Mouse (Mus musculus) frontal cortex, postnatal 25 days (tissue): ENCODE measurements around the gene Snrpe.

Experiments used
- DNase-seq, 2 experiments: peaks; one replicate each; pipeline ENCODE4 v3.0.0; 2022; ENCODE audit warnings: low spot score in 2 of 2

Gene Snrpe

DNA sequence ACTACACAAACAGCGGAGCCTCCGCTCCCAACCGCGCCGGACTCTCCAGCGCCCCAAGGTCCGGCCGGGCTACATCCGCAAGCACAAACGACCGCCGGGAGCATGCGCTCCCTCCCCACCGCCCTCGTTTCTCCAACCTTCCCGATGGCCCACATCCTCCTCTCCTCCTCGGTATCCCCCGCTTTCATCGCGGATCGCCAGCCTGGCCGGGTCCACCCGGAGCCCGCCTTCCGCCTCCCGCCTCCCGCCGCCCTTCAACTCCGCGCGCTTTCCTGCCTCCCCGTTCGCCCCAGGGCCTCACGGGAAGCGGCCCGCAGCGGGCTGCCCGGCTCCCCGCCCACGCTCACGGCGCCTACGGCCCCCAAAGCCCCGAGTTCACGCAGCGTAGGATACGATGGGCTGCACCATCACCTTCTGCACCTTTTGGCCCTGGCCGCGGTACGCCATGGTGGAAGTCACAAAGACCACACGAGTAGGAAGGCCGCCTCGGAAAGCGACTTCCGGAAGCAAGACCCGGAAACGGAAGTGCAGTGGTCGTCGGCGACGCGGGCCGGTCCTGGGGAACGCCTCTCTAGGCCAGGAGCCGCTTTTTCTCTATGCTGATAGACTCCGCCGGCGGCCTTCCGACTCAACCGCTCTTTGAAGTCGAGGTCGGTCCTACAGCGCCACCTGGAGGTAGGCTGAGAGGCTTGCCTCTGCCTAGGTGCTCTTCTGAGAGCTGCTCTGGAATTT lies at the start of gene Snrpe:
TSS of gene Snrpe (minus strand) at position 521 of the 732 bp plus-strand sequence.
- peak; percentile 80 to 92 for DNase-seq

DNA sequence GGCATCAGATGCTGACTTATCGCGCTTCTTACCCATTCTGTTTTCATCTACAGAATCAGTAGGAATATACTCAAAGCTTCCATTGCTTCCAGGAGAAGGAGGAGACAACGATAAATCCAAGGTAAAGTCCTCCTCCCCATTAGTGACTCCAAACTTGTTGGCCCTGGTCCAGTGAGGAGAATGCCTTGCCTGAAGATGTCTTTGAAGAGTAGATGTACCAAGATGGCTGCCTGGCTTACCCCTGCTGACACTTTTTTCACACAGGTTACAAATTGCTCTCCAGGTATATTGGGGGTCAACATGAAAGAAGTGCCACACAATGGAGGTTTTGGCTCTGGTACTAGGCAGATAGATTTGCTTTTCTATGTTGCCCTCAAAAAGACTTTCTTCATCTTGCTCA lies 48.8 kb upstream of the Snrpe start:
- DNase-seq = no peak

DNA sequence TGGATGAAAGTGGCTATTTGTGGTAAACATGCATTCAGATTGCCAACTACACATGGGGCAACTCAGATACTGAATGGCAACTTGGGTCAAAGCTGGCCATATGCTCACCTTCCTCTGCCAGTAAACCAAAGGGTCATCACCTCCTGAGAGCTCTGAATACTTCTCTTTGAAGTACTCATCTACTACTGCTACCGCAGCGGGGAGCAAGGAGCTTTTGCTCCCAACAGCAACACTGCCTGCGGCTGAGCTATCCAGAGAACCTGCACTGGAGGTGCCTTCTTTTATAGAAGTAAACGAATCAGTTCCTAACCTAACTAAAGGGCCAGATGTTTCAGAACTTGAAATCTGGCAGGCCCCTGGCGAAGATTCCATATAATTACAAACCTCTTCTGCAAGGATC lies 46.7 kb upstream of the Snrpe start:
- DNase-seq = no peak

DNA sequence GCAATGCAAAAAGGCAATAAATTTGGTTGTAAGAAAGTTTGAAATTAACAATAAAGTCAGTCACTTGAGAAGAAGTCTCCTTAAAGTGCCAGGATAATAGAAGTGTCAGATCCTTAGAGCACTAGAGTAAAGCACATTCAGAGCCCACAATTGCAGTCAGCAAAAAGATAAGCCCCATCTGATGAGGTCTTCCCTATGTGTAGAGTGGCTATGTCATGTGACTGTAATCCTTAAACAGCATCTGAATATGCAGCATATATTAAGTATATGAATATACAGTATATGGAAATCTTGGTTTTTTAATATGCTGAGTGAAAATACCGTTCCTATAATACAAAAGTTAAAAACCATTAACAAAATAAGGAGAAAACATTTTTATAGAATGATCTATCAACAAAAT lies 42.9 kb upstream of the Snrpe start:
- DNase-seq = no peak

DNA sequence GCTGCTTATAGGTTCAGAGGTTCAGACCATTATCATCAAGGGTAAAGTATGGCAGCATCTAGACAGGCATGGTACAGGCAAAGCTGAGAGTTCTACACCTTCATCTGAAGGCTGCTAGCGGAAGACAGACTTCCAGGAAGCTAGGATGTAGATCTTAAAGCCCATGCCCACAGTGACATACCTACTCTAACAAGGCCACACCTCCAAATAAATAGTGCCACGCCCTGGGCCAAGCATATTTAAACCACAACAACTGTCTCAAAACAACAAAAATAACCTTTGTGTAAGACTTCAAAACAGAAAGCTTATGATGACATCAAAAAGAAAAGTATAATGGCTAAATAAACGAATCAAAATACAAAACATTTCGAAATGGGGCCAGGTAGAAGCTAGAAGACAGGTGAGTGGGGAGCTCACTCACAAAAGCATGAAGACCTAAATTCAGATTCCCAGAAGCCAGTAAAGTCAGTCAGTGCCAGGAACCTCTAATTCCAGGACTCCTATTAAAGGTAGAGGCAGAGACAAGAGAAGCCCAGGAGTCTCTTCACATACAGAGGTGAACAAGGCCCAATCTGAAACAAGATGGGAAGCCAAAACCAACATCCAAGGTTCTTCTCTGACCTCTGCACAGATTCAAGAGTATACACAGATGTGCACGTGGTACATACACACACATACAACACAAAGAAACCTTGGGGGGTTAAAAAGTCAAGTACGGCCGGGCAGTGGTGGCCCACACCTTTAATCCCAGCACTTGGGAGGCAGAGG lies 40.4 kb upstream of the Snrpe start:
- no peak for DNase-seq

DNA sequence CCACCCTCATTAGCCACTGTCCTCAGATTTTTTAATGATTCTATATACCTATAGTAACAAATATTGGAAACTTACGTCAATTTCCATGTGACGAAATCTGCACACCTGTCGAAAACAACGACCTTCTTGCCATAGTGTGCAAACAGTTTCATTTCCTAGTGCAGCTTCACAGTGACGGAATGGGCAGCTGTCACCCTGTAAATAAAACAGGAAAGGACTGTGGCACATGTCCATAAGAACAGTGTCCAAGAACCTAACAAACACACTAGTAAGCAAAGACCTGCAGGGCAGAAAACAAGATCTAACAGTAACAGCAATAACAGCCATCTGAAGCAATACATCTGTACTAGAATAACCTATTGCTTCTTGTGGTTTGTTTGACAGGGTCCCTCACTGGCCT lies 35.6 kb upstream of the Snrpe start:
- DNase-seq = no peak

DNA sequence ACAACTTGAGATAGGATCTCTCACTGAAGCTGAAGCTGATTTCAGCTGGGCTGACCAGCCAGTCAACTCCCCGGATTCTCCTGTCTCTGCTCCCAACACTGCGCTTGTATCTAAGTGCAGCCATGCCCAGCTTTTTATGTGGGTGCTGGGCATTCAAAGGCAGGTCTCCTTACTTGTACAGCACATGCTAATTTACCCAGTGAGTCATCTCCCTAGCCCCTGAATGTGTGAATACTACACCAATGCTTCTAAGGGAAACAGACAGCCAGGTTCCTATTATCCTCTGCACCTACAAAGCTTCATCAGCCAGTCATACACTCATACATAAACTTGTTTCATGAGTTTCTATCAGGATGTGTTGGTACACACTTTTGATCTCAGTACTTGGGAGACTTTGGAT lies 31.1 kb upstream of the Snrpe start:
- no peak for DNase-seq

DNA sequence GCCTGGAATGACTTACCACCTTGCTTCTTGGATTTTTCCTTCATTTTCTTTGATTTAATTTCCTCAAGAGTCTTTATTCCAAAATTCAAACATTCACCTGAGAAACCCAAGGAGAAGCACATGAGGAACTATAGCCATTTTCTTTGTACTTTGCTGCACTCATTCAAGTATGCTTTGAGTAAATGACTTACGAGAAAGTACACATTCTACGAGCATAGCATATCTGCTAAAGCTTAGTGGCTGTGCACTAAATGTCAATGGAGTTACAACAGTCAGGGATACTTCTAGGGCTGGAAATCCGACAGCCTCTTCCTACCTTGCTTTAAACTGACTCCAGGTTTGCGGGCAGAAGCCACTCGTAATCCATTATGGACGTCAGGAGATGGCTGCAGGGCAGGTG lies 28.4 kb upstream of the Snrpe start:
- no peak for DNase-seq

DNA sequence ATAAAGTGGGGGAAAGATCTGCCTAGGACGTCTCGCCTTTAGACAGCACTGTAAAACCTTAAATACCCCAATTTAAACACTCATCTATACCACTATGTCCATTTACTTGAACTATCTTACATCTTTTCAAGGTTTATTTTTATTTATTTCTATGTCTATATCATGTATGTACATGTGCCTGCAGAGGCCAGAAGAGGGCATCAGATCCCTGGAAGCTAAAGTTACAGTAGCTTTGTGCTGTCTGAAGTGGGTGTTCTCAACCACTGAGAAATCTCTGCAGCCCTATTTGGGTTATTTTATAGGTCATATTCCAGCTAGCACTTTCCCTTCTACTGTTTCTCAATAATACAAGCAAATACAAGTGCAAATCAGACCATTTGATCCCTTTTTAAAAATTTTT lies 22.1 kb upstream of the Snrpe start:
- no peak for DNase-seq

DNA sequence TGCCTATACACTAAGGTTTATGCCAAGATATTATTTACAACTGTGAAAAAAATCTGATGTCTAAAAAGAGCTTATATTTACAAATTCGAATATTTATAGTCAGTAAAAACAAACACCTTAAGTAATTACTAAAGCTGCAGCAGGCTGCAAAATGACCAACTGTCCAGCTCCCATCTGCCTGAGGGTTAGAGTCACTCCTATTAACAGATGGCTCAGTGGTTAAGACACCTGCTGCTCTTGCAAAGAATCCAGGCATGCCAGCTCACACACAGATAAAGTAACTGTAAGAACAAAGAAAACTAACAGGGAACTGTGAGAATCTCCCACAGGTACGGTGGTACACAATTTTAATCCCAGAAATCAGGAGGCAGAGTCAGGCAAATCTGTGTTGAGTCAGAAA lies 15.0 kb upstream of the Snrpe start:
- no peak for DNase-seq

DNA sequence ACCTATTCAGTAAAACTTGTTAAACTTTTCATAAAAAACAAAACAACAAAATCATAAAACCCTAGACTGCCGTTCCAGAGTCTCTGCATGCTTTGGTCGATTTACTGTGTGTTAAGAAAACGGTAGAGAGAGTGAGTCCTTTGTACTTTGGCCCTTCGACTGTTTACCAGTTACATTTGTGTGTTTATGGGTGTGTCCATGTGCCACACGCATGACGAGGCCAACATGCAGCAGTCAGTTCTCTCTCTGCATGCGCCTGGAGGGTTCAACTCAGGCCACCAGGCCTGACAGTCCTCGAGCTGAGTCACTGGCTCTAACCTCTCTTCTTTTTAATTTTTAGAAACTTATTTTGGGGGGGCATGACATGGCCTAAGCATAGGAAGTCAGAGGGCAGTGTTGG lies 8.2 kb upstream of the Snrpe start:
- DNase-seq = no peak

DNA sequence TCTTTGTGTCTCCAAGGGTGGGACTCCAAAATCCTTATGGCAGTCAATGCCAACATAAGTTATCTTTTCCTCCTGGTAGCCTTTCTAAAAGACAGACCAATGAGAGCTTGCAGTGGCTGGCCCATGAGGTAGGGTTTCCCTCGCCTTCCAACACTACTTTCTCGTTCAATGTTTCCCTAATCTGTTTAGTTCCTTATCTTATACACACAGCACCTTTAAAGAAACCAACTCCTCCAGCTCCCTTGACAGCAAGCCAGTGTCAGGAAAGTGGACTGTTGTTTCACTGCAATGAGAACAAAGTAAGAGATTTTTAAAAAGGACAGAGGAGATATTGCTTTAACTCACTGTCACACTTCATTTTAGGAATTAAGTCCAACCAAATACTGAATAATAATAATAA lies 7.8 kb upstream of the Snrpe start:
- DNase-seq = no peak

DNA sequence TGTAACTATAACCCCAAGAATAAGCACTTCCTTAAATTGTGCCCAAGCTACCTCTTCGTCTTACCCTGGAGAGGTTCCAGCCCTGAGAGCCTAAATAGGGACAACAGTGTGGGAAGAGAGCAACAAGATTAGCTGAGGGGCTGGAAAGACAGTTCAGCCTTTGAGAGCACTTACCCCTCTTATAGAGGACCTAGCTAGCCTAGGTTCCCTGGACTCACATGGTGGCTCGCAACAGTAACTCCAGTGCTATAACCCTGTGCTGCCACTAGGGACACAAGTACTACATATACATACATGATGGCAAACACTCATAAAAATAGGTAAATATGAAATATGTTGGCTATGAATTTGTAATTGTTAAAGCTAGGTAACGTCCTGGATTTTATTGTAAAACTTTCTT lies 3.7 kb upstream of the Snrpe start:
- DNase-seq = no peak

DNA sequence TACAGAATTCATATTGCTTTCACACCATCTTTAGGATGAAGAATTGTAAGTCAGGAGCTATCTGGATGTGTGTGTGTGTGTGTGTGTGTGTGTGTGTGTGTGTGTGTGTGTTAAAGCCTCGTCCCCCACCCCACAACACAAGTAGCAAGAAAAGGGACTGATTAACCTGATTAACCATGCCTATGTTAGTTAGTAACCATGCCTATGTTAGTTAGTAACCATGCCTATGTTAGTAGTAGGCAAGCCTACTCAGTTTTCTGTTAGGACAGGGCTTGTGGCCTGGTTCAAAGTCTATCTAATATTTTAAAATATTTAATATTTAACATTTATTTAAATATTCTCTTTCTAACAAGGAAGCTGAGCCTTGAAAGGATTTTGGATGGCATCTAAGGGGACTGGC lies 1.3 kb upstream of the Snrpe start:
- DNase-seq = no peak

DNA sequence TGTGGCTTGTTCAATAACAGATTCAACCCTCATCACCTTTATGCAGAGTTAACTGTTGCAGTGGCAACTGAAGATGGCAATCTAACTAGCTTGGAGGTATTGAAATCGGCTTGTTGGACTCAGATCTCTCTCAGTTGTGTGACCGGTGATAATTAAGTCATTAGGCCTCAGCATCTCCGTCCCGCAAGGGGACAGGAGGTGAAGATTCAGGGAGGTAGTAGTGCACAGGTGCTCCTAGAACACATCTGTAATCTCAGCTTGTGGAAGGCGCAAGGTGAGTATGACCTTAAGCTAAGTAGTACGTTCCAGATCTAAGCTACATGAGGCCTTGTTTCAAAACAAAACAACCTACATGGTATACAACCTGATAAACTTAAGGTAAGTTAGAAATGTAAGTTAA lies 510 bp upstream of the Snrpe start:
- DNase-seq = no peak

DNA sequence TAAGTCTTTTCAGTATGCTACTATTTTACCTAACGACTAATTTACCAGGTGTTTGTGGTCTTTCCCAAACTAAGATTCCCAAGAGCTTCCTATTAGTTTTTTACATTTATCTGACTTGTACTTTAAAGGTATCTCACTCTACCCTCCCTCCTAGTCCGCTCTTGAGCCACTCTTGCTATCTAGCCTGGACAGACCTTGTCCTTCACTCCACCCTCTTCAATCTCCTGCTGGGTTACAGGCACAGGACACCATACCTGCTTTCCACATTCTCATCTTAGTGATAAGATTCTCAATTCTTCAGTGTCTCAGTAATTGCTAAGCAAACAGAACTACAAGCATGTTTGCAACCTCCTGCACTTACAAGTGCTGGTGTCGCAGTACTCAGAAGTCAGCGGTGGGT lies 6.9 kb downstream of the Snrpe start:
- DNase-seq = no peak

DNA sequence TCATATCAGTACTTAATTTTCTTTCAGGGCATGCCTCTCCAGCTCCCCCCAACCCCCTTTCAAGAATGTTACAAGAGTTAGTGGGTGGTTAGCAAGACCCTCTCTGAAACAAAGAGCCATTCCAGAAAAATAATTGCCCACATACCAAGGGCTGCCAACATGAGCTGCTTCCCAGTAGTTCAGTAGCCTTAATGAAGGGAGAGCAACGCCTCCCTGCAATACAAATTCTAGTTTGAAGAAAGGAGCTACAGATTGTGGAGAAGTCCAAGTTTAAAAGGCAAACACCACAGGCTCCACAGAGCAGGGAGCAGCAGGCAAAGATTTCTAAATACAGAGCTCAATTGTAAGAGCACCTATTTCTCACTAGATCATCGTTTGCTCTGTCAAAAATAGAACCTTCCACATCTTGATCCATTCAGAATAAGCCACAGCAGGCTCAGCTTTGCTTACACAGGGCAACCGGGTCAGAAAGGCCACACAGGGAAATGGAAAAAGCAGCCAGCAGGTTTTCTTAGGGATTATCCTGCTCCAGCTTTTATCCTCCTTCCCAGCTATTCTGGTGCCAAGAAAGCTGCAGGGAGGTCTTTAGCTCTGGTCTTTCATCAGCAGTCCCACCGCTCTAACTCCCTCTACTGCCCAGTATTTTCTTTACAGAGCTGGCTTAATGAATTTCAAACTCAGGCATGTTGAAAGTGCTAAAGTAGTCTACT lies 13.6 kb downstream of the Snrpe start:
- DNase-seq = no peak

DNA sequence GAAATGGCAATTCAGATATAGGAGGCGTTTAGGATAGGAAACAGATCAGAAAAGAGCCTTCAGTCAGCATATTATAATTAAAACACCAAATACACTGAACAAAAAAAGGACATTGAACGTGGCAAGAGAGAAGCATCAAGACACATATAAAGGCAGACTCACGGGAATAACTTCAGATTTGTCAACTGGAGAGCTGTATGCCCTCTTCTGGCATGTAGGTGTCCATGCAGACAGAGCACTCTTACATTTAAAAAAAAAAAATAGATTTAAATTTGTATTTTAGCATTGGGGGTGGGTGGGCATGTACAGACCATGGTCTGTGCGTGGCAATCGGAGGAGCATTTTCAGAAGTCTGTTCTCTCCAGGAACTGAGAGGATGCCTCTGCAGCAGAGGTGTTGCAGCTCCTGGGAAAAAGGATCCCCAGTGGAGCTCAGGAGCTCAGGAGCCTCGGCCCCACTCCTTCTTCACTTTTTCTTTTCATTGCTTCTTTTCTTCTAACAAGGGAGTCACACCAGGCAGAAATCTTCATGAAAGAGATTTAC lies 24.0 kb downstream of the Snrpe start:
- no peak for DNase-seq

DNA sequence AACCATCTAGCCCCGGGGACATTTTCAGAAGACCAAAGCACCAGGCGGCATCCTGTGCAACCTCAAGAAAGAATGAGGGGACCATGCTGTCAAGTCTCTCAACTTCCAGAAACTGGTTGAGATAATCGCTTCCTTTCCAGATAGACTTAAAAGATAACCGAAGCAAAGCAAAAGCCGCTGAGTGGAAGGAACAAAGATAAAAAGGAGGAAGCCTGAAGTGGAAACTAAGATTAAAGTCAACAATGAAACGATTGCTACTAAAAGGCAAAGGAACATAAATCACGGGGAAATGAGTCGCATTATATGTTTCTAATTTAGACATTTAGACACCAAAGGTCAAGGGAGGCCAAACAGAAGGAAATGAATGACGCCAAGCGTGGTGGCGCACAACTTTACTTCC lies 38.8 kb downstream of the Snrpe start:
- DNase-seq = no peak
